Mouse (Mus musculus) left cerebral cortex, adult 2 months (tissue): ENCODE measurements at regions not wholly inside any gene's neighbourhood (a gene's known extent, or its start where the extent isn't known, plus 50 kb on each side); places are given as distances from the start of the nearest gene placed in this dataset.
A peak's percentile ranks its signal among the peaks of the same experiment; 100 is the strongest.

Experiments used
- DNase-seq, 2 experiments: peaks; one replicate each; pipeline ENCODE4 v3.0.0; 2021 to 2022; ENCODE audit warnings: low spot score in 2 of 2, mixed read lengths in 1 of 2; ENCODE audit errors: extremely low spot score in 1 of 2
- H3K27ac ChIP-seq: fragments of 200-600 bp; 2 replicates; pipeline ENCODE4 v1.8.1; 2022
- H3K4me3 ChIP-seq: fragments of 200-600 bp; 2 replicates; pipeline ENCODE4 v1.8.1; 2022
- CTCF ChIP-seq: fragments of 200-600 bp; IDR thresholded peaks from 2 replicates; pipeline ENCODE4 v1.8.1; 2022; ENCODE audit warnings: antibody characterized with exemption, mild to moderate bottlenecking, moderate library complexity
- intact Hi-C: fragments of 180-260 bp; cut with DNase I; formaldehyde crosslinking; loops from one replicate; pipeline ENCODE4 v1.15.1; 2025

GRCm38 (mm10) chr1:137360688-137361570 lies 400.7 kb upstream of the Nr5a2 start:
- no peak overlapping the region for H3K4me3 ChIP-seq
- no peak overlapping the region for H3K27ac ChIP-seq
- no peak for DNase-seq
- TF ChIP-seq CTCF = no peak
- intact Hi-C loops = no loop called here

GRCm38 (mm10) chr1:137355941-137356512 lies 395.8 kb upstream of the Nr5a2 start:
- Histone ChIP-seq H3K4me3 (no peak overlapping the region), H3K27ac (no peak overlapping the region)
- DNase-seq = no peak
- intact Hi-C loops = no loop called here
- no peak for TF ChIP-seq CTCF

GRCm38 (mm10) chr1:137352390-137353027 lies 392.3 kb upstream of the Nr5a2 start:
- no peak for TF ChIP-seq CTCF
- DNase-seq = no peak
- Histone ChIP-seq H3K27ac (no peak overlapping the region), H3K4me3 (no peak overlapping the region)
- intact Hi-C loops = no loop called here

GRCm38 (mm10) chr1:137334137-137334536 lies 373.9 kb upstream of the Nr5a2 start:
- intact Hi-C loops = loop anchor here (10.0 kb wide), 2 partner anchors 211 to 331 kb away; no protein-coding TSS in a partner anchor
- TF ChIP-seq CTCF = peak; percentile 50
- H3K4me3 ChIP-seq = no peak overlapping the region
- DNase-seq = no peak
- H3K27ac ChIP-seq = no peak overlapping the region

GRCm38 (mm10) chr1:137332108-137332769 lies 372.0 kb upstream of the Nr5a2 start:
- intact Hi-C loops = loop anchor here (1.0 to 10.0 kb wide), 4 partner anchors 31 to 712 kb away; no protein-coding TSS in a partner anchor
- DNase-seq = peak in 1 of 2 experiments; percentile 22
- H3K4me3 ChIP-seq = no peak overlapping the region
- H3K27ac ChIP-seq = peak overlapping the region; percentile 62; the same call in 1 of the 2 replicates
- TF ChIP-seq CTCF = peak; percentile 45

- no peak for TF ChIP-seq CTCF
- no peak for DNase-seq
- Histone ChIP-seq H3K4me3 (no peak overlapping the region), H3K27ac (peak overlapping the region; percentile 51; the same call in 1 of the 2 replicates)
- intact Hi-C loops = loop anchor here (1.0 to 10.0 kb wide), 4 partner anchors 32 to 713 kb away; no protein-coding TSS in a partner anchor
Measured at GRCm38 (mm10) chr1:137331746-137332107, 371.5 kb upstream of the Nr5a2 start.

- TF ChIP-seq CTCF = peak; percentile 61
- H3K27ac ChIP-seq = no peak overlapping the region
- intact Hi-C loops = loop anchor here (10.0 kb wide), 2 partner anchors 214 to 334 kb away; no protein-coding TSS in a partner anchor
- DNase-seq = peak in 1 of 2 experiments; percentile 48
- no peak overlapping the region for H3K4me3 ChIP-seq
Measured at GRCm38 (mm10) chr1:137330634-137331033, 370.4 kb upstream of the Nr5a2 start.

GRCm38 (mm10) chr1:137323884-137324594 lies 363.8 kb upstream of the Nr5a2 start:
- intact Hi-C loops = no loop called here
- TF ChIP-seq CTCF = peak; percentile 56
- no peak for DNase-seq
- Histone ChIP-seq H3K27ac (no peak overlapping the region), H3K4me3 (no peak overlapping the region)

GRCm38 (mm10) chr1:137323035-137323680 lies 362.9 kb upstream of the Nr5a2 start:
- no peak overlapping the region for H3K27ac ChIP-seq
- no peak for DNase-seq
- TF ChIP-seq CTCF = no peak
- intact Hi-C loops = no loop called here
- H3K4me3 ChIP-seq = no peak overlapping the region

- intact Hi-C loops = no loop called here
- DNase-seq = no peak
- Histone ChIP-seq H3K27ac (no peak overlapping the region), H3K4me3 (no peak overlapping the region)
- TF ChIP-seq CTCF = no peak
Measured at GRCm38 (mm10) chr1:137302757-137303422, 342.6 kb upstream of the Nr5a2 start.
